Mouse (Mus musculus) G1E-ER4 (cell line): Measurements from ENCODE around the gene Lsm3. TPM values are rescaled to one million over a fixed set of nuclear protein-coding genes. Genes with fewer than 3 reads are reported as not detected.

ENCODE experiments used
- GATA1 ChIP-seq: IDR thresholded peaks from one replicate; pipeline ENCODE4 v1.8.0; 2012; ENCODE audit warnings: low read length, inconsistent platforms
- polyA plus RNA-seq: library from polyadenylated mRNA; stranded (reverse); fragments of >175 nt; gene quantifications from 2 replicates; pipeline ENCODE4 v1.2.3, GENCODE M21; 2012

Gene Lsm3
- polyA plus RNA-seq, 1 experiment, result 13.3 TPM

- no peak for TF ChIP-seq GATA1
Observed at GRCm38 (mm10) chr6:91493053-91493452, 22.7 kb upstream of the Lsm3 start.

GRCm38 (mm10) chr6:91494526-91494925, 21.2 kb upstream of the Lsm3 start:
- TF ChIP-seq GATA1, result no peak

- TF ChIP-seq GATA1, result no peak
Observed at GRCm38 (mm10) chr6:91503302-91503701, 12.4 kb upstream of the Lsm3 start.

DNA sequence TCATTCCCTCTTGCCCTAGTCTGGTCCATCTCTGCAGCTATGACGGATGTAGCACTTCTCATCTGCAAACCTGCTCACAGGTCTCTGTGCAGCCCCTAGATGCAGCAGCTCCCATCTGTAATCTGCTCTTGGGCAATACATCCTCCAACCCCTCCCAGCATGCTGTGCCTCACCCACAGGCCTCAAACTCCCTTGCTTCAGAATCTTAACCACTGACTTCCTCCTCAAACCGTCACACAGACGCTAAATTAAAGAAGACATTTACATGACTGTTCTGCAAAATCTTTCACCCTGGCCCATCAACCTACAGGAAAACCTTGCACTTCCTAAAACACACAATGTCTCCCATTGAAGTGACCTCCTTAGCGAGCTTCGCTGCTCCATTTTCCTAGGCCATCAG, 9.7 kb upstream of the Lsm3 start:
- no peak for TF ChIP-seq GATA1

GRCm38 (mm10) chr6:91508041-91508440, 7.7 kb upstream of the Lsm3 start:
- TF ChIP-seq GATA1, result no peak

DNA sequence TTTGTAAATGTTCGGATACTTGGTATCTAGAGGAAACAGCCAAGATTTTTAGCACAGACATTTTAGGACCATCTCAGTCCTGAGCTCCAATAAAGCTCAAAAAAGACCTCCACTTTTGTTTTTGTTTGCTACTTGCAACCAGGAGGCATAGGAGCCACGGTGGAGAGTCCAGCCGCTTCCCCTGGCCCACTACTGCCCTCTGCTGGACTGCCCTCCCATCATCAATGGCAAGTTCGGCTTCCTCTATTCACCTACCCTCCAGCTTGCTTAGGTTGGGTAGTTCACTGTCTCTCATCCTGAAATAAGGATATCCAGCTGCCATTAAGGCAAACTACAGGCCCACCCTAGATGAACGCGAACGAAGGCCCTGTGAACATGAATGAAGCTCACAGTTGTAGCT, 6.4 kb upstream of the Lsm3 start:
- no peak for TF ChIP-seq GATA1

DNA sequence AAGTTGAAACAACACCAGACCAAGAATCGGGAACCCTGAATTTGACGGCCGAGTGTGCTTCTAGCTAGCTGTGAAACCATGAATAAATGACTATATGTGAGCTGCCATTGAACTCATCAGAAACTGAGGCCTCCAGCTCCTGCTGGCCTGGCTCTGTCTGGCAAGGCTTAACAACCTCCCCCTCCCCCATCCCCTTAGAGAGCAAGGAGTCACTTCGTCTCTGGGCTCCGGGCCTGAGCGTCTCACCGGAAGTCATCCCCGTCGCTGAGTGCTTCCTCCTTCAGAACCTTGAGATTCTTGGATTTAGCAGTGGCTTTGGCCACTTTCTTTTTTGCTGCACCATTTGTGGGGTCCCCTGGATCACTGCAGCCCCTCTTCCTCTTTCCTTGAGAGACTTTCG, 5.5 kb upstream of the Lsm3 start:
- no peak for TF ChIP-seq GATA1

GRCm38 (mm10) chr6:91514135-91514534, 1.6 kb upstream of the Lsm3 start:
- no peak for TF ChIP-seq GATA1

- no peak for TF ChIP-seq GATA1
Observed at GRCm38 (mm10) chr6:91514737-91515362, 878 bp upstream of the Lsm3 start.

DNA sequence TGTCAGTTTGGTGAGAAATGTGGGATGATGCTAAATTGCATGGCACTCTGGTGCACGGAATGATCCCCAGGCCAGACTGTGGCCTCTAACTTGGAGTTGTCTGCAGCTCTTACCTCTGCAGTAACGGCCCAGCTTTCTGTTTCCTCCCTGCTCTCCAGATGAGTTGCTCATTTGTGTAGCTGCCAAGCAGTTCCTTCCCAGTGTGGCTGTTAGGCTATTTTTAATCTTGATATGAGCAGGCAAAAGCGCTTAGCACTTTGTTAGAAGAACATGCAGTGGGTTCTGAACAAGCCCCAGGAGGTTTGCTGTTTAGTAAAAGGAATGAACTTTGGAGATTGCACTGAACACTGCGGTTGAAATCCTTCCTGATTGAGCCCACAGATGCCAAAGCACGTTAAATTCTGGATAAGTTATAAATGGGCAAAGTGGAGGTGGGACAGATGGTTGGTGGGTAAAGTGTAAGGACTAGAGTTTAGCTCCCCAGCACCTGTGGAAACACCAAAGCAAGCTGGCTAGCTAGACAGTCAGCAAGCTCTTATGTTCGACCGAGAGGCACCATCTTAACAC, 2.8 kb downstream of the Lsm3 start:
- TF ChIP-seq GATA1, result no peak

GRCm38 (mm10) chr6:91522816-91523215, 7.1 kb downstream of the Lsm3 start:
- no peak for TF ChIP-seq GATA1

DNA sequence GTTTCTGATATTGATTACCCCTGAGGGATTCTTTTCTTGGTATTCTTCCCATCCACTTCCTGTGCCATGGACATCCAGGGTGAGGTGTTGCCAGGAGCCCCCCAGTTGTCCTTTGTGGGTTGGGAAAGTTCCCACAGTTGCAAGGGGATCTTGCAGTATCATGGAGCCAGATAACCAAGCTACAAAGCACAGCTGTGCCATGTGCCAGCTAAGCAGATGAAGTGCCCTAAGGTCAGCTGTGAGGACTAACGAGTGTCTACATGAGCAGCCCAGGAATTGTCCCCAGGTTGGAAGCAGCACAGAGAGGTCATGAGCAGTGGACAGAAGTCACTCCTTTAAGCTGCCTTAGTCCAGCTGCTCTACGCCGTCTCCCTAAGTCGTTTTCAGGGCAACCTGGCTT, 9.8 kb downstream of the Lsm3 start:
- TF ChIP-seq GATA1, result no peak

DNA sequence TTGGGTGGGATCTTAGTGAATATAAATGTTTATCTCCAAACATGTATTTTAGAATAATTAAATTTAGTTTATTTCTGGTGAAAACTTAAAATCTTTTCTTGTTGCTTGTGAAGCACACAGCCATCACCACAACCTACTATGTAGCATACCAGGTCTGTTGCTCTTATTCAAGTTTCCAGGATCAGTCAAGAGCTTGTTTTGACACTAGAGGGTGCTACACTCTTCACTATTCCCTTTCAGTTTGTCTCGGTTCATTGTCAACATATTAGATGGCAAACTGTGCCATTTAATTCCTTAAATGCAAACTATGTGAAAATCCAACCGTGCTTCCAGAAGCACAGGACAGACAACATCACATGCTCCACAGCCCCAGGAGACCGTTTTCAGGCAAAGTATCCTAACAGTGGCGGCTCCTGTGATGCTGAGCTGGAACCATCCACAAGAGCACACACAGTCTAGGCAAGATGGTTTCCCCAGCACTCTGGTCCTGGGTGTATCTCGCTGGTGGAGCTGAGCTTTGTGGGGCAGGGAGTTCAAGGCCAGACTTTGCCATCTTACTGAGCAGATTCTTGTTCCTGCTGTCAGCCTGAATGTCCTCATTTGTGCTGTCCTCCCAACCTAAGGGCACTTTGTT, 11.6 kb downstream of the Lsm3 start:
- no peak for TF ChIP-seq GATA1

GRCm38 (mm10) chr6:91528265-91528664, 12.5 kb downstream of the Lsm3 start:
- TF ChIP-seq GATA1, result no peak

- TF ChIP-seq GATA1, result no peak
Observed at GRCm38 (mm10) chr6:91530673-91531072, 14.9 kb downstream of the Lsm3 start.

DNA sequence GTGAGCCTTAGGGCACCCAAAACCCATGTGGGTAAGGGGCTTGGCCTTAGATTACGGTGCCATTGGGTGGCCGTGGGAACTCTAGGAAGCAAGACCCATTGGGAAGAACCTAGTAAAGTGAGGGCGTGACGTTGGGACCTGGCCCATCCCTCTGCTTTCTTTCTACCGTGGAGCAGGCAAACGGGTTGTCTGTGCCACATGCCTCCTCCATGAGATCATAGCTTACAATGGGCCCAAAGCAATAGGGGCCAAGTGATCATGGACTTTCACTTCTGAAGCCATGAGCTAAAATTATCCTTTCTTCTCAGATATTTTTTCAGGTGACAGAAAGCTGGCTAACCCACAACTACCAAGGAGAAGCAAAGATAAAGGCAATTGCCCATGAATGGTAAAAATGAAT, 15.5 kb downstream of the Lsm3 start:
- TF ChIP-seq GATA1, result no peak

GRCm38 (mm10) chr6:91532661-91533060, 16.9 kb downstream of the Lsm3 start:
- TF ChIP-seq GATA1, result no peak
